Mouse (Mus musculus): ENCODE results near the gene Dner.

DNA sequence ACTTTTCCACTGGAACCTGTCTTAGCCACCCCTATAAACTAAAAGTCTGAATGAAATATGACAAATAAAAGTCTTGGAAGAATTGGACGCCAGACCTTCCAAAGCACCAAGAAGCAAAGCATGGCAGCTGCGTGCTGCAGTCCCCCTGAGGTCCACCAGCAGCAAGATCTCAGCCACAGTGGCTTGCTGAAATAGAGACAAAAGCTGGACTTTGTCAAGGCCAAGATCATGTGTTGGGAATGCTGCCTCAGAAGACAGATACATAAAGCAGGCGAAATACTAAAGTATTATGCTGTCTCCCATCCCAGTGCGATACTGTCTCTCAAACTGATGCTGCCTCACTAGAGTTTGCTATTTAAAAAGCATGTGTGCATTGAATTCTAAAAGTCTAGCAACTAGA is 296.9 kb downstream of the Dner start:
- TF ChIP-seq CTCF (IDR thresholded peaks at IDR 0.05; ENCODE audit: extremely low read depth, insufficient read length, insufficient replicate concordance, low read depth, low read length), result no peak
- TF ChIP-seq POLR2A (IDR thresholded peaks at IDR 0.05; ENCODE audit: low read depth, low read length), result no peak
